Mouse (Mus musculus): Measurements from ENCODE around the gene Ephb1. TPM values are rescaled to one million over a fixed set of nuclear protein-coding genes. Genes with fewer than 3 reads are reported as not detected.

The Ephb1 gene
- polyA plus RNA-seq, 1 experiment, result not detected

GRCm38 (mm10) chr9:101897851-101898250, 456.6 kb downstream of the Ephb1 start:
- Histone ChIP-seq H3K27ac (ENCODE audit: insufficient read depth, low read depth, low read length) (no peak overlapping the region), H3K4me1 (ENCODE audit: control insufficient read depth, insufficient read depth, low read length) (no peaks in the 10 kb centered on the region), H3K4me3 (ENCODE audit: insufficient read depth, low read depth, low read length) (no peak overlapping the region)
- TF ChIP-seq CTCF (IDR thresholded peaks at IDR 0.05; ENCODE audit: insufficient read depth, low read depth, low read length) (no peak), POLR2A (IDR thresholded peaks at IDR 0.05; ENCODE audit: insufficient read depth, low read depth, low read length) (no peak)
- 98% methylated on average over 1 of the region's 1 CpGs for WGBS

- Histone ChIP-seq H3K4me3 (ENCODE audit: insufficient read depth, low read depth, low read length) (no peak overlapping the region), H3K27ac (ENCODE audit: insufficient read depth, low read depth, low read length) (no peak overlapping the region), H3K4me1 (ENCODE audit: control insufficient read depth, insufficient read depth, low read length) (no peaks in the 10 kb centered on the region)
- 65% methylated on average over 2 of the region's 2 CpGs for WGBS
- TF ChIP-seq CTCF (IDR thresholded peaks at IDR 0.05; ENCODE audit: insufficient read depth, low read depth, low read length) (no peak), POLR2A (IDR thresholded peaks at IDR 0.05; ENCODE audit: insufficient read depth, low read depth, low read length) (no peak)
Measured at GRCm38 (mm10) chr9:101883295-101883694, 471.2 kb downstream of the Ephb1 start.

- TF ChIP-seq POLR2A (IDR thresholded peaks at IDR 0.05; ENCODE audit: insufficient read depth, low read depth, low read length), result no peak
- no peak for TF ChIP-seq CTCF (IDR thresholded peaks at IDR 0.05; ENCODE audit: insufficient read depth, low read depth, low read length)
- Histone ChIP-seq H3K27ac (ENCODE audit: insufficient read depth, low read depth, low read length) (no peak overlapping the region), H3K4me3 (ENCODE audit: insufficient read depth, low read depth, low read length) (no peak overlapping the region), H3K4me1 (ENCODE audit: control insufficient read depth, insufficient read depth, low read length) (no peaks in the 10 kb centered on the region)
- 88% methylated on average over 11 of the region's 11 CpGs for WGBS
Measured at GRCm38 (mm10) chr9:101877109-101877987, 477.1 kb downstream of the Ephb1 start.

GRCm38 (mm10) chr9:101875306-101875705, 479.2 kb downstream of the Ephb1 start:
- TF ChIP-seq CTCF (IDR thresholded peaks at IDR 0.05; ENCODE audit: insufficient read depth, low read depth, low read length), result no peak
- no peak for TF ChIP-seq POLR2A (IDR thresholded peaks at IDR 0.05; ENCODE audit: insufficient read depth, low read depth, low read length)

More at GRCm38 (mm10) chr9:101875306-101875705, 479.2 kb downstream of the Ephb1 start:
- WGBS, result 83% methylated on average over 1 of the region's 1 CpGs
- Histone ChIP-seq H3K4me1 (ENCODE audit: control insufficient read depth, insufficient read depth, low read length) (no peaks in the 10 kb centered on the region), H3K4me3 (ENCODE audit: insufficient read depth, low read depth, low read length) (no peak overlapping the region), H3K27ac (ENCODE audit: insufficient read depth, low read depth, low read length) (no peak overlapping the region)

Other genes with a start within 250 kb of the Ephb1 start
- gene Ky, start 151.1 kb upstream of the Ephb1 start, polyA plus RNA-seq (2012; ENCODE audit: insufficient read depth, insufficient read length, low replicate concordance, missing spikeins), result not detected in 2 replicates

Measured in olfactory bulb, adult 2 months (tissue).